Mouse (Mus musculus): Measurements from ENCODE around the gene Sorbs2.
"Not testable (repeated sequence)": the region's sequence is repeated elsewhere in the genome, so short reads cannot be mapped to it uniquely, and the experiment has no call there.

Gene Sorbs2

GRCm38 (mm10) chr8:45833896-45834295 is 326.3 kb downstream of the Sorbs2 start:
- no peak for ATAC-seq (ENCODE audit: low TSS enrichment)

GRCm38 (mm10) chr8:45843306-45843705 is 335.7 kb downstream of the Sorbs2 start:
- no peak for ATAC-seq (ENCODE audit: low TSS enrichment)

GRCm38 (mm10) chr8:45844097-45844885 is 336.7 kb downstream of the Sorbs2 start:
- ATAC-seq (ENCODE audit: low TSS enrichment) = peak; percentile 90

- ATAC-seq (ENCODE audit: low TSS enrichment) = peak; percentile 55
Observed at GRCm38 (mm10) chr8:45844911-45845481, 337.4 kb downstream of the Sorbs2 start.

GRCm38 (mm10) chr8:45845906-45846305 is 338.3 kb downstream of the Sorbs2 start:
- no peak for ATAC-seq (ENCODE audit: low TSS enrichment)

GRCm38 (mm10) chr8:45855118-45855517 is 347.5 kb downstream of the Sorbs2 start:
- ATAC-seq (ENCODE audit: low TSS enrichment) = no peak

- ATAC-seq (ENCODE audit: low TSS enrichment) = no peak
Observed at GRCm38 (mm10) chr8:45857734-45858133, 350.1 kb downstream of the Sorbs2 start.

- ATAC-seq (ENCODE audit: low TSS enrichment) = no peak
Observed at GRCm38 (mm10) chr8:45858391-45858790, 350.8 kb downstream of the Sorbs2 start.

GRCm38 (mm10) chr8:45871587-45871986 is 364.0 kb downstream of the Sorbs2 start:
- ATAC-seq (ENCODE audit: low TSS enrichment) = not testable (repeated sequence)

- no peak for ATAC-seq (ENCODE audit: low TSS enrichment)
Observed at GRCm38 (mm10) chr8:45872077-45872476, 364.5 kb downstream of the Sorbs2 start.

GRCm38 (mm10) chr8:45874945-45875626 is 367.5 kb downstream of the Sorbs2 start:
- peak; percentile 47 for ATAC-seq (ENCODE audit: low TSS enrichment)

GRCm38 (mm10) chr8:45876397-45876796 is 368.8 kb downstream of the Sorbs2 start:
- ATAC-seq (ENCODE audit: low TSS enrichment) = no peak

Measured in frontal cortex, adult (tissue).